ENCODE assay signal across 10 mouse cellular contexts in genomic region chr15:97812875-97813274, GRCm38 (mm10). TPM values are rescaled to one million over a fixed set of nuclear protein-coding genes. Genes with fewer than 3 reads are reported as not detected.
A peak's percentile ranks its signal among the peaks of the same experiment; 100 is the strongest.
DNase-seq lines count a peak whose midpoint lies in the region; ATAC-seq and TF ChIP-seq lines count a peak whose summit lies in the region.
"Had no signal": no experiment of that assay in that cellular context is flagged by ENCODE, and none has a peak within 500 bp of the region (broad histone marks: within the 10 kb centered on the region; RNA-seq: fewer than 3 reads in every experiment).

No protein-coding gene starts in this region.

- peak overlapping the region; percentile 81 for H3K27ac ChIP-seq in heart, embryonic 16.5 days (ENCODE audit: low read length)
- H3K27ac ChIP-seq in neural tube, embryonic 12.5 days = no peak overlapping the region
- peak overlapping the region; percentile 75 for H3K27ac ChIP-seq in hindbrain, embryonic 16.5 days (ENCODE audit: low read depth, low read length)
- H3K27ac ChIP-seq in liver, postnatal 0 days (ENCODE audit: low read depth) = no peak overlapping the region

- peaks cover 21% of the 10 kb centered on the region for H3K36me3 ChIP-seq in heart, embryonic 16.5 days (ENCODE audit: control insufficient read depth, insufficient read depth)
- H3K36me3 ChIP-seq in neural tube, embryonic 12.5 days = peaks cover 35% of the 10 kb centered on the region
- peaks cover 19% of the 10 kb centered on the region for H3K36me3 ChIP-seq in hindbrain, embryonic 16.5 days (ENCODE audit: control insufficient read depth, insufficient read depth, low read length)
- H3K36me3 ChIP-seq in liver, postnatal 0 days (replicated peaks; ENCODE audit: insufficient read depth, low read length) = no peaks in the 10 kb centered on the region; the same call in 1 of the 2 replicates

- H3K4me2 ChIP-seq in heart, embryonic 16.5 days (ENCODE audit: low read depth, low read length) = no peak overlapping the region
- H3K4me2 ChIP-seq in neural tube, embryonic 12.5 days (replicated peaks) = no peak overlapping the region
- H3K4me2 ChIP-seq in hindbrain, embryonic 16.5 days (ENCODE audit: low read length) = no peak overlapping the region
- no peak overlapping the region for H3K4me2 ChIP-seq in liver, postnatal 0 days (ENCODE audit: low read depth, low read length)
- H3K4me2 ChIP-seq: liver, embryonic 11.5 days had no signal

- H3K4me1 ChIP-seq in heart, embryonic 16.5 days (ENCODE audit: control insufficient read depth, insufficient read depth, low read length) = peaks cover 38% of the 10 kb centered on the region
- H3K4me1 ChIP-seq in neural tube, embryonic 12.5 days = peaks cover 31% of the 10 kb centered on the region
- peaks cover 20% of the 10 kb centered on the region for H3K4me1 ChIP-seq in hindbrain, embryonic 16.5 days (ENCODE audit: control insufficient read depth, insufficient read depth, low read depth, low read length)
- H3K4me1 ChIP-seq in liver, postnatal 0 days (ENCODE audit: insufficient read depth) = peaks cover 3% of the 10 kb centered on the region; the same call in 1 of the 2 replicates

- intact Hi-C loops in heart, postnatal 25 days (cut with DNase I) = loop anchor here (2.0 kb wide), 1 partner anchor 16 kb away; no protein-coding TSS in a partner anchor
- intact Hi-C loops in left cerebral cortex, postnatal 25 days (cut with DNase I) = loop anchor here (1.0 kb wide), 1 partner anchor 15 kb away; no protein-coding TSS in a partner anchor

- TF ChIP-seq CTCF in liver, postnatal 0 days (IDR thresholded peaks at IDR 0.05; ENCODE audit: low read depth) = no peak

- H3K27me3 ChIP-seq in heart, embryonic 16.5 days (ENCODE audit: control insufficient read depth, insufficient read depth, low read length) = no peaks in the 10 kb centered on the region
- H3K27me3 ChIP-seq in neural tube, embryonic 12.5 days (replicated peaks) = no peaks in the 10 kb centered on the region
- H3K27me3 ChIP-seq in hindbrain, embryonic 16.5 days (replicated peaks; ENCODE audit: control insufficient read depth, insufficient read depth, low read length) = no peaks in the 10 kb centered on the region
- H3K27me3 ChIP-seq in liver, postnatal 0 days (ENCODE audit: insufficient read depth, low read length) = no peaks in the 10 kb centered on the region

- TF ChIP-seq EP300 in liver, postnatal 0 days (IDR thresholded peaks at IDR 0.05; ENCODE audit: low read depth) = no peak

- DNase-seq in heart, postnatal 25 days (ENCODE audit: low spot score) = no peak
- DNase-seq in neural tube, embryonic 10.5 days (ENCODE audit: extremely low spot score, low spot score) = no peak
- no peak for DNase-seq in liver, postnatal 0 days
- no peak for DNase-seq in left cerebral cortex, postnatal 25 days (ENCODE audit: low spot score in 2 of 2)
- no peak for DNase-seq in frontal cortex, postnatal 36 days (ENCODE audit: low spot score in 2 of 2)
- DNase-seq: embryo, embryonic 11 days had no signal

- WGBS in heart, embryonic 16.5 days = 74% methylated on average over 7 of the region's 7 CpGs
- WGBS in neural tube, embryonic 12.5 days = 62% methylated on average over 7 of the region's 7 CpGs
- 45% methylated on average over 7 of the region's 7 CpGs for WGBS in hindbrain, embryonic 16.5 days
- WGBS in liver, postnatal 0 days (ENCODE audit: insufficient replicate concordance) = 74% methylated on average over 7 of the region's 7 CpGs

- H3K4me3 ChIP-seq in heart, embryonic 16.5 days (ENCODE audit: low read length) = no peak overlapping the region
- H3K4me3 ChIP-seq in neural tube, embryonic 12.5 days = no peak overlapping the region
- no peak overlapping the region for H3K4me3 ChIP-seq in hindbrain, embryonic 16.5 days (ENCODE audit: low read length)
- H3K4me3 ChIP-seq in liver, postnatal 0 days (ENCODE audit: low read depth, low read length) = no peak overlapping the region

- ATAC-seq in heart, embryonic 16.5 days (replicated peaks; ENCODE audit: extremely low read depth, insufficient read depth, low FRiP score) = no peak
- no peak for ATAC-seq in neural tube, embryonic 12.5 days (ENCODE audit: low FRiP score, low read depth)
- ATAC-seq in hindbrain, embryonic 16.5 days = no peak
- no peak for ATAC-seq in liver, postnatal 0 days

- no peaks in the 10 kb centered on the region for H3K9me3 ChIP-seq in heart, embryonic 16.5 days (replicated peaks; ENCODE audit: control insufficient read depth, low read length)
- H3K9me3 ChIP-seq in neural tube, embryonic 12.5 days = no peaks in the 10 kb centered on the region
- no peaks in the 10 kb centered on the region for H3K9me3 ChIP-seq in hindbrain, embryonic 16.5 days (ENCODE audit: control insufficient read depth, low read length)
- H3K9me3 ChIP-seq in liver, postnatal 0 days (ENCODE audit: low read length) = no peaks in the 10 kb centered on the region

- H3K9ac ChIP-seq in heart, embryonic 16.5 days (ENCODE audit: low read length) = no peak overlapping the region; the same call in 1 of the 2 replicates
- 0 out of 2 replicates have a peak overlapping the region, but pooled peaks have one; percentile 33 for H3K9ac ChIP-seq in neural tube, embryonic 12.5 days
- no peak overlapping the region for H3K9ac ChIP-seq in hindbrain, embryonic 16.5 days (ENCODE audit: low read depth, low read length)
- H3K9ac ChIP-seq in liver, postnatal 0 days (replicated peaks) = no peak overlapping the region

RNA-seq across cellular contexts. Expression of gene Hdac7, which starts 31.4 kb away (rescaled TPM):
- polyA plus RNA-seq in heart, embryonic 16.5 days (2015; fragmentation: Nextera tagmentation; extraction: Ambion mirVana) = 30.9 and 31.7 TPM in 2 replicates
- total RNA-seq in heart, postnatal 25 days (2021) = 10 to 100 TPM; 30.3 to 33.0 TPM
- 28.9 and 29.7 TPM in 2 replicates for polyA plus RNA-seq in neural tube, embryonic 12.5 days (2016; fragmentation: Nextera tagmentation; extraction: Ambion mirVana)
- polyA plus RNA-seq in hindbrain, embryonic 16.5 days (2015; fragmentation: Nextera tagmentation; extraction: Ambion mirVana) = 25.2 and 27.4 TPM in 2 replicates
- 5.3 TPM in 2 replicates for polyA plus RNA-seq in liver, postnatal 0 days (2015; fragmentation: Nextera tagmentation; extraction: Ambion mirVana)
- total RNA-seq in left cerebral cortex, postnatal 25 days (2021) = 10 to 100 TPM; 27.5 to 29.5 TPM

RNA-seq across cellular contexts. Expression of gene Slc48a1, which starts 34.6 kb away (rescaled TPM):
- 71.0 and 76.0 TPM in 2 replicates for polyA plus RNA-seq in heart, embryonic 16.5 days (2015; fragmentation: Nextera tagmentation; extraction: Ambion mirVana)
- 10 to 100 TPM; 76.5 to 83.0 TPM for total RNA-seq in heart, postnatal 25 days (2021)
- 41.4 and 44.9 TPM in 2 replicates for polyA plus RNA-seq in neural tube, embryonic 12.5 days (2016; fragmentation: Nextera tagmentation; extraction: Ambion mirVana)
- 118 and 122 TPM in 2 replicates for polyA plus RNA-seq in hindbrain, embryonic 16.5 days (2015; fragmentation: Nextera tagmentation; extraction: Ambion mirVana)
- polyA plus RNA-seq in liver, postnatal 0 days (2015; fragmentation: Nextera tagmentation; extraction: Ambion mirVana) = 59.0 and 61.1 TPM in 2 replicates
- total RNA-seq in left cerebral cortex, postnatal 25 days (2021) = 100 to 1,000 TPM; 181 to 190 TPM

RNA-seq across cellular contexts. Expression of gene Rapgef3, which starts 45.1 kb away (rescaled TPM):
- 26.3 and 28.7 TPM in 2 replicates for polyA plus RNA-seq in heart, embryonic 16.5 days (2015; fragmentation: Nextera tagmentation; extraction: Ambion mirVana)
- 10 to 100 TPM; 20.7 to 26.5 TPM for total RNA-seq in heart, postnatal 25 days (2021)
- polyA plus RNA-seq in neural tube, embryonic 12.5 days (2016; fragmentation: Nextera tagmentation; extraction: Ambion mirVana) = 10.8 and 11.9 TPM in 2 replicates
- 17.8 and 18.4 TPM in 2 replicates for polyA plus RNA-seq in hindbrain, embryonic 16.5 days (2015; fragmentation: Nextera tagmentation; extraction: Ambion mirVana)
- polyA plus RNA-seq in liver, postnatal 0 days (2015; fragmentation: Nextera tagmentation; extraction: Ambion mirVana) = 1.5 and 1.9 TPM in 2 replicates
- total RNA-seq in left cerebral cortex, postnatal 25 days (2021) = 10 to 100 TPM; 33.1 to 35.1 TPM

Comparison
In these comparisons a context has a peak if more than half of its experiments do, and no peak if none do; other contexts are left out.
1. H3K27ac ChIP-seq: peak in heart, embryonic 16.5 days (single experiment) and hindbrain, embryonic 16.5 days (single experiment); none in neural tube, embryonic 12.5 days (single experiment) and liver, postnatal 0 days (single experiment).